Mouse (Mus musculus) midbrain, embryonic 12.5 days (tissue): Measurements from ENCODE around the gene Rftn2. TPM values are rescaled to one million over a fixed set of nuclear protein-coding genes. Genes with fewer than 3 reads are reported as not detected.
A peak's percentile ranks its signal among the peaks of the same experiment; 100 is the strongest.

Source experiments
- ATAC-seq: fragments of 200-750 bp; cut with Nextera tagmentation; 2 replicates; pipeline ENCODE4 v1.8.0; 2017; ENCODE audit warnings: low read depth, moderate TSS enrichment, moderate library complexity; ENCODE audit not compliant: low FRiP score
- H3K27ac ChIP-seq: fragments of 300-500 bp; sonication (generic); replicated peaks from 2 replicates; pipeline ENCODE4 v1.5.1; 2016; ENCODE audit warnings: mild to moderate bottlenecking
- H3K27me3 ChIP-seq: fragments of 300-500 bp; sonication (generic); 2 replicates; pipeline ENCODE4 v1.6.1; 2016; ENCODE audit warnings: mild to moderate bottlenecking
- H3K36me3 ChIP-seq: fragments of 300-500 bp; sonication (generic); 2 replicates; pipeline ENCODE4 v1.6.1; 2016
- H3K4me1 ChIP-seq: fragments of 300-500 bp; sonication (generic); 2 replicates; pipeline ENCODE4 v1.6.1; 2016
- H3K4me2 ChIP-seq: fragments of 300-500 bp; sonication (generic); replicated peaks from 2 replicates; pipeline ENCODE4 v1.6.1; 2016; ENCODE audit warnings: mild to moderate bottlenecking, moderate library complexity
- H3K4me3 ChIP-seq: fragments of 300-500 bp; sonication (generic); 2 replicates; pipeline ENCODE4 v1.5.1; 2016; ENCODE audit warnings: mild to moderate bottlenecking
- H3K9ac ChIP-seq: fragments of 300-500 bp; sonication (generic); replicated peaks from 2 replicates; pipeline ENCODE4 v1.6.1; 2016; ENCODE audit warnings: mild to moderate bottlenecking, moderate library complexity
- H3K9me3 ChIP-seq: fragments of 300-500 bp; sonication (generic); 2 replicates; pipeline ENCODE4 v1.6.1; 2016; ENCODE audit warnings: mild to moderate bottlenecking
- WGBS: fragments of 180-500 bp; shearing (Covaris S2); methylation state at CpG from one replicate; pipeline ENCODE4 v1.1.7; 2016; 5-methylcytosine and 5-hydroxymethylcytosine counted together
- polyA plus RNA-seq: library from polyadenylated mRNA; unstranded; fragments of >200 nt; fragmentation: Nextera tagmentation; extraction: Ambion mirVana; gene quantifications from 2 replicates; pipeline ENCODE4 v1.2.1, GENCODE M21; 2016

The Rftn2 gene
- polyA plus RNA-seq, 1 experiment from 2014 or later, result 8.3 TPM

GRCm38 (mm10) chr1:55208500-55209140 is 18.0 kb downstream of the Rftn2 start:
- Histone ChIP-seq H3K36me3 (no peaks in the 10 kb centered on the region), H3K27ac (no peak overlapping the region), H3K4me3 (no peak overlapping the region), H3K4me2 (no peak overlapping the region), H3K9ac (no peak overlapping the region), H3K4me1 (peaks cover 6% of the 10 kb centered on the region; the same call in 1 of the 2 replicates), H3K27me3 (no peaks in the 10 kb centered on the region), H3K9me3 (no peaks in the 10 kb centered on the region)
- 78% methylated on average over 5 of the region's 5 CpGs for WGBS
- ATAC-seq, result no peak

- no peaks in the 10 kb centered on the region for H3K27me3 ChIP-seq
- peaks cover 6% of the 10 kb centered on the region; the same call in 1 of the 2 replicates for H3K4me1 ChIP-seq
- 88% methylated on average over 6 of the region's 6 CpGs for WGBS
- no peak overlapping the region for H3K27ac ChIP-seq
- no peaks in the 10 kb centered on the region for H3K9me3 ChIP-seq
- no peak overlapping the region for H3K4me3 ChIP-seq
- no peak for ATAC-seq
- 0 out of 2 replicates have a peak overlapping the region, but pooled peaks have one; percentile 15 for H3K9ac ChIP-seq
- no peak overlapping the region for H3K4me2 ChIP-seq
- H3K36me3 ChIP-seq, result no peaks in the 10 kb centered on the region
Observed at GRCm38 (mm10) chr1:55207561-55207960, 19.0 kb downstream of the Rftn2 start.

GRCm38 (mm10) chr1:55205808-55206327 is 20.7 kb downstream of the Rftn2 start:
- WGBS, result 33% methylated on average over 5 of the region's 5 CpGs
- peak; percentile 29; the same call in 1 of the 2 replicates for ATAC-seq

GRCm38 (mm10) chr1:55201850-55202752 is 24.5 kb downstream of the Rftn2 start:
- Histone ChIP-seq H3K4me1 (peaks cover 20% of the 10 kb centered on the region), H3K9ac (no peak overlapping the region), H3K9me3 (no peaks in the 10 kb centered on the region), H3K4me3 (no peak overlapping the region), H3K27ac (no peak overlapping the region), H3K4me2 (no peak overlapping the region), H3K36me3 (no peaks in the 10 kb centered on the region), H3K27me3 (peaks cover 14% of the 10 kb centered on the region)
- WGBS, result 66% methylated on average over 18 of the region's 18 CpGs
- no peak for ATAC-seq

More at GRCm38 (mm10) chr1:55205808-55206327, 20.7 kb downstream of the Rftn2 start:
- Histone ChIP-seq H3K36me3 (no peaks in the 10 kb centered on the region), H3K9me3 (no peaks in the 10 kb centered on the region), H3K4me1 (peaks cover 13% of the 10 kb centered on the region), H3K4me2 (no peak overlapping the region), H3K9ac (no peak overlapping the region), H3K4me3 (no peak overlapping the region), H3K27ac (no peak overlapping the region), H3K27me3 (peaks cover 1% of the 10 kb centered on the region)

GRCm38 (mm10) chr1:55198719-55199118 is 27.9 kb downstream of the Rftn2 start:
- peak; percentile 45; the same call in 1 of the 2 replicates for ATAC-seq
- WGBS, result 9% methylated on average over 3 of the region's 3 CpGs
- H3K4me2 ChIP-seq, result no peak overlapping the region
- H3K9me3 ChIP-seq, result no peaks in the 10 kb centered on the region
- H3K9ac ChIP-seq, result no peak overlapping the region
- H3K4me3 ChIP-seq, result no peak overlapping the region
- H3K27me3 ChIP-seq, result peaks cover 27% of the 10 kb centered on the region
- no peaks in the 10 kb centered on the region for H3K36me3 ChIP-seq
- peaks cover 31% of the 10 kb centered on the region for H3K4me1 ChIP-seq
- no peak overlapping the region for H3K27ac ChIP-seq

- Histone ChIP-seq H3K9me3 (no peaks in the 10 kb centered on the region), H3K27ac (no peak overlapping the region), H3K4me3 (no peak overlapping the region), H3K27me3 (peaks cover 27% of the 10 kb centered on the region), H3K36me3 (no peaks in the 10 kb centered on the region), H3K9ac (no peak overlapping the region), H3K4me1 (peaks cover 41% of the 10 kb centered on the region), H3K4me2 (no peak overlapping the region)
- WGBS, result 44% methylated on average over 6 of the region's 6 CpGs
- no peak for ATAC-seq
Observed at GRCm38 (mm10) chr1:55196327-55197003, 30.1 kb downstream of the Rftn2 start.

GRCm38 (mm10) chr1:55195021-55195420 is 31.6 kb downstream of the Rftn2 start:
- peak overlapping the region; percentile 45; the same call in 1 of the 2 replicates for H3K4me2 ChIP-seq
- peaks cover 18% of the 10 kb centered on the region for H3K27me3 ChIP-seq
- H3K9ac ChIP-seq, result no peak overlapping the region
- no peaks in the 10 kb centered on the region for H3K36me3 ChIP-seq
- 53% methylated on average over 4 of the region's 4 CpGs for WGBS
- peaks cover 41% of the 10 kb centered on the region for H3K4me1 ChIP-seq
- H3K4me3 ChIP-seq, result no peak overlapping the region
- no peaks in the 10 kb centered on the region for H3K9me3 ChIP-seq
- no peak for ATAC-seq
- H3K27ac ChIP-seq, result no peak overlapping the region

- Histone ChIP-seq H3K36me3 (no peaks in the 10 kb centered on the region), H3K4me3 (0 out of 2 replicates have a peak overlapping the region, but pooled peaks have one; percentile 4), H3K4me2 (peak overlapping the region; percentile 45), H3K27me3 (peaks cover 14% of the 10 kb centered on the region), H3K9ac (no peak overlapping the region; the same call in 1 of the 2 replicates), H3K27ac (peak overlapping the region; percentile 56), H3K4me1 (peaks cover 41% of the 10 kb centered on the region), H3K9me3 (no peaks in the 10 kb centered on the region)
- ATAC-seq, result peak; percentile 61
- 11% methylated on average over 19 of the region's 19 CpGs for WGBS
Observed at GRCm38 (mm10) chr1:55194064-55194915, 32.3 kb downstream of the Rftn2 start.

GRCm38 (mm10) chr1:55193316-55193715 is 33.3 kb downstream of the Rftn2 start:
- no peak overlapping the region for H3K4me3 ChIP-seq
- H3K4me1 ChIP-seq, result peaks cover 34% of the 10 kb centered on the region
- 38% methylated on average over 2 of the region's 2 CpGs for WGBS
- H3K9me3 ChIP-seq, result no peaks in the 10 kb centered on the region
- H3K4me2 ChIP-seq, result no peak overlapping the region
- no peak; the same call in 1 of the 2 replicates for ATAC-seq
- 0 out of 2 replicates have a peak overlapping the region, but pooled peaks have one; percentile 56 for H3K27ac ChIP-seq
- no peak overlapping the region for H3K9ac ChIP-seq
- no peaks in the 10 kb centered on the region for H3K36me3 ChIP-seq
- peaks cover 14% of the 10 kb centered on the region for H3K27me3 ChIP-seq

GRCm38 (mm10) chr1:55192824-55193223 is 33.8 kb downstream of the Rftn2 start:
- H3K9me3 ChIP-seq, result no peaks in the 10 kb centered on the region
- H3K27me3 ChIP-seq, result peaks cover 14% of the 10 kb centered on the region
- peaks cover 34% of the 10 kb centered on the region for H3K4me1 ChIP-seq
- H3K27ac ChIP-seq, result no peak overlapping the region
- no peak overlapping the region for H3K4me2 ChIP-seq
- WGBS, result 51% methylated on average over 3 of the region's 3 CpGs
- no peaks in the 10 kb centered on the region for H3K36me3 ChIP-seq
- no peak overlapping the region for H3K9ac ChIP-seq
- ATAC-seq, result no peak
- H3K4me3 ChIP-seq, result no peak overlapping the region

- H3K4me3 ChIP-seq, result peak overlapping the region; percentile 38
- 10% methylated on average over 8 of the region's 8 CpGs for WGBS
- no peaks in the 10 kb centered on the region for H3K36me3 ChIP-seq
- H3K4me1 ChIP-seq, result peaks cover 39% of the 10 kb centered on the region
- peaks cover 14% of the 10 kb centered on the region for H3K27me3 ChIP-seq
- peak overlapping the region; percentile 56 for H3K27ac ChIP-seq
- peak overlapping the region; percentile 53 for H3K4me2 ChIP-seq
- no peaks in the 10 kb centered on the region for H3K9me3 ChIP-seq
- H3K9ac ChIP-seq, result peak overlapping the region; percentile 41; the same call in 1 of the 2 replicates
- ATAC-seq, result peak; percentile 65
Observed at GRCm38 (mm10) chr1:55192015-55192414, 34.6 kb downstream of the Rftn2 start.
